Mouse (Mus musculus): Measurements from ENCODE around the gene Sppl2b. TPM values are rescaled to one million over a fixed set of nuclear protein-coding genes. Genes with fewer than 3 reads are reported as not detected.

Gene Sppl2b
- polyA plus RNA-seq, 2 experiments = 40.8 to 86.8 TPM

DNA sequence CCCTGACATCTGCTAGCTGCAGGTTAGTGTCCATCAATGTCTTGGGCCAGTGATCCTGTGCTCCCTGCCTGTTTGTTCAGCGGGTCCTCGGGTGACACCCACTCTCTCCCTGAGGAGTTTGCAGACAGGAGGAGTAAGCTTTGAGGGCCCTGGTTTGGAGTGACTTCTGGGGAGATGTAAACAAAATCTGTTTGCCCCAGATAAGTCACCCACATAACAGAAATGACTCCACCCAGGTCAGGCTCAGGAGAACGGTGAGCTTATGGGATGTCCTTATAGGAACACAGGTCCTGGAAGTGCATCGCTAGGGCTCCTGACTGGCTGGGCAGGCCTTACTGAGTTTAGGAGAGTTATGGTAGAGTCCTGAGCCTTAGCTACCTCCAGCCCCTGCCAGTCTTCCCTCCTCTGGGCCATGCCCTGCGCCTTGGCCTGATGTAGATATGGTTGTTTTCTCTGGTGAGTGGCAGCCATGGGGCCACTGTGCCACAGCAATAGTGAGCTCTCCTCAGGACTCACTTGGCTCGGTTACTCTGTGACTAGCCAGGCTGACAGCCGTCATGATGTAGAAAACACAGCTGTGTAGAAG lies 3.4 kb downstream of the Sppl2b start:
- no peak for TF ChIP-seq POLR2A (IDR thresholded peaks at IDR 0.05; ENCODE audit: borderline replicate concordance, extremely low read depth, insufficient read depth, insufficient read length)
- no peak overlapping the region for H3K4me2 ChIP-seq (replicated peaks; ENCODE audit: low read depth, low read length, severe bottlenecking)
- peak overlapping the region; percentile 36; the same call in 1 of the 2 replicates for H3K9ac ChIP-seq (ENCODE audit: low read depth, low read length, severe bottlenecking)
- H3K4me3 ChIP-seq (replicated peaks; ENCODE audit: low read length) = no peak overlapping the region
- 90% methylated on average over 7 of the region's 7 CpGs for WGBS
- H3K36me3 ChIP-seq (ENCODE audit: control insufficient read depth, insufficient read depth, low read length) = peaks cover 21% of the 10 kb centered on the region
- DNase-seq (ENCODE audit: low spot score) = no peak
- ATAC-seq (ENCODE audit: low FRiP score, low read depth) = no peak
- no peaks in the 10 kb centered on the region for H3K9me3 ChIP-seq (ENCODE audit: control insufficient read depth, low read length)
- no peaks in the 10 kb centered on the region for H3K27me3 ChIP-seq (ENCODE audit: control insufficient read depth, insufficient read depth, low read length)
- peaks cover 20% of the 10 kb centered on the region for H3K4me1 ChIP-seq (ENCODE audit: control insufficient read depth, insufficient read depth, low read length)
- H3K27ac ChIP-seq (replicated peaks; ENCODE audit: low read depth, low read length) = no peak overlapping the region

GRCm38 (mm10) chr10:80862305-80862704 lies 7.2 kb downstream of the Sppl2b start:
- no peak overlapping the region for H3K4me3 ChIP-seq (replicated peaks; ENCODE audit: low read length)
- H3K9ac ChIP-seq (ENCODE audit: low read depth, low read length, severe bottlenecking) = no peak overlapping the region
- H3K4me1 ChIP-seq (ENCODE audit: control insufficient read depth, insufficient read depth, low read length) = no peaks in the 10 kb centered on the region
- DNase-seq (ENCODE audit: low spot score) (no peak), ATAC-seq (ENCODE audit: low FRiP score, low read depth) (no peak)
- WGBS = 87% methylated on average over 5 of the region's 5 CpGs
- H3K27ac ChIP-seq (replicated peaks; ENCODE audit: low read depth, low read length) = no peak overlapping the region
- H3K9me3 ChIP-seq (ENCODE audit: control insufficient read depth, low read length) = no peaks in the 10 kb centered on the region
- H3K36me3 ChIP-seq (ENCODE audit: control insufficient read depth, insufficient read depth, low read length) = peaks cover 54% of the 10 kb centered on the region
- no peaks in the 10 kb centered on the region for H3K27me3 ChIP-seq (ENCODE audit: control insufficient read depth, insufficient read depth, low read length)
- H3K4me2 ChIP-seq (replicated peaks; ENCODE audit: low read depth, low read length, severe bottlenecking) = no peak overlapping the region
- TF ChIP-seq POLR2A (IDR thresholded peaks at IDR 0.05; ENCODE audit: borderline replicate concordance, extremely low read depth, insufficient read depth, insufficient read length) = no peak

DNA sequence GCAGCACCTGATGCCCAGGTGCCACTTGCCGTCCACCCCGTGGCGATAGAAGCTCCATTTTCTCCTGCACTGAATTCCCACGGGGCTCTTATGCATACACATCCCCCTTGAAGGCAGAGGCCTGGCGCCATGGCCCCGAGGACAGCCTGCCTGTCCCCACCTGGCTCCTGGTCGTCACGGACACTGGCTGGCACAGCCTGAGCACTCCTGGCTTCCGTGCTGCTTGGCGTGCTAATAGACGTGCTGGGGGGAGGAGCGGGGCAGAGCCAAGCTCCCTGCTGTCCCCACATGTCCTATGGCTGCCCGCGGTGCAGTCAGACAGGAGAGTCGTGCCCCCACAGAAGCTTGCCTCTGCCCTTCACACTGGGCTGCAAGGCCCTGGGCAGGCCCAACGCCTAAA lies 9.4 kb downstream of the Sppl2b start:
- WGBS = 92% methylated on average over 16 of the region's 16 CpGs
- TF ChIP-seq POLR2A (IDR thresholded peaks at IDR 0.05; ENCODE audit: borderline replicate concordance, extremely low read depth, insufficient read depth, insufficient read length) = no peak
- H3K36me3 ChIP-seq (ENCODE audit: control insufficient read depth, insufficient read depth, low read length) = peaks cover 62% of the 10 kb centered on the region
- H3K9me3 ChIP-seq (ENCODE audit: control insufficient read depth, low read length) = no peaks in the 10 kb centered on the region
- no peak overlapping the region for H3K27ac ChIP-seq (replicated peaks; ENCODE audit: low read depth, low read length)
- no peak for ATAC-seq (ENCODE audit: low FRiP score, low read depth)
- no peaks in the 10 kb centered on the region for H3K27me3 ChIP-seq (ENCODE audit: control insufficient read depth, insufficient read depth, low read length)
- no peak overlapping the region for H3K9ac ChIP-seq (ENCODE audit: low read depth, low read length, severe bottlenecking)
- DNase-seq (ENCODE audit: low spot score) = no peak
- no peak overlapping the region for H3K4me2 ChIP-seq (replicated peaks; ENCODE audit: low read depth, low read length, severe bottlenecking)
- no peak overlapping the region for H3K4me3 ChIP-seq (replicated peaks; ENCODE audit: low read length)
- no peaks in the 10 kb centered on the region for H3K4me1 ChIP-seq (ENCODE audit: control insufficient read depth, insufficient read depth, low read length)

GRCm38 (mm10) chr10:80870993-80871392 lies 15.9 kb downstream of the Sppl2b start:
- 90% methylated on average over 2 of the region's 6 CpGs for WGBS
- no peak for ATAC-seq (ENCODE audit: low FRiP score, low read depth)

GRCm38 (mm10) chr10:80871581-80871980 lies 16.5 kb downstream of the Sppl2b start, which contains the start of gene Tmprss9:
TSS of gene Tmprss9 (plus strand) at chr10:80871848.
- no peaks in the 10 kb centered on the region for H3K27me3 ChIP-seq (ENCODE audit: control insufficient read depth, insufficient read depth, low read length)
- no peak for ATAC-seq (ENCODE audit: low FRiP score, low read depth)
- H3K4me2 ChIP-seq (replicated peaks; ENCODE audit: low read depth, low read length, severe bottlenecking) = no peak within 1 kb of the TSS
- H3K27ac ChIP-seq (replicated peaks; ENCODE audit: low read depth, low read length) = no peak within 1 kb of the TSS
- H3K9me3 ChIP-seq (ENCODE audit: control insufficient read depth, low read length) = no peaks in the 10 kb centered on the region
- 29% methylated on average over 9 of the region's 9 CpGs for WGBS
- TF ChIP-seq POLR2A (IDR thresholded peaks at IDR 0.05; ENCODE audit: borderline replicate concordance, extremely low read depth, insufficient read depth, insufficient read length) = no peak
- no peak within 1 kb of the TSS for H3K4me3 ChIP-seq (replicated peaks; ENCODE audit: low read length)
- peaks cover 15% of the 10 kb centered on the region for H3K36me3 ChIP-seq (ENCODE audit: control insufficient read depth, insufficient read depth, low read length)
- DNase-seq (ENCODE audit: low spot score) = no peak
- no peaks in the 10 kb centered on the region for H3K4me1 ChIP-seq (ENCODE audit: control insufficient read depth, insufficient read depth, low read length)
- H3K9ac ChIP-seq (ENCODE audit: low read depth, low read length, severe bottlenecking) = no peak within 1 kb of the TSS

More at GRCm38 (mm10) chr10:80870993-80871392, 15.9 kb downstream of the Sppl2b start:
- H3K27me3 ChIP-seq (ENCODE audit: control insufficient read depth, insufficient read depth, low read length) = no peaks in the 10 kb centered on the region
- no peak for TF ChIP-seq POLR2A (IDR thresholded peaks at IDR 0.05; ENCODE audit: borderline replicate concordance, extremely low read depth, insufficient read depth, insufficient read length)
- H3K27ac ChIP-seq (replicated peaks; ENCODE audit: low read depth, low read length) = no peak overlapping the region
- H3K9me3 ChIP-seq (ENCODE audit: control insufficient read depth, low read length) = no peaks in the 10 kb centered on the region
- no peak for DNase-seq (ENCODE audit: low spot score)
- peaks cover 19% of the 10 kb centered on the region for H3K36me3 ChIP-seq (ENCODE audit: control insufficient read depth, insufficient read depth, low read length)
- no peak overlapping the region for H3K9ac ChIP-seq (ENCODE audit: low read depth, low read length, severe bottlenecking)
- no peak overlapping the region for H3K4me2 ChIP-seq (replicated peaks; ENCODE audit: low read depth, low read length, severe bottlenecking)
- no peak overlapping the region for H3K4me3 ChIP-seq (replicated peaks; ENCODE audit: low read length)
- no peaks in the 10 kb centered on the region for H3K4me1 ChIP-seq (ENCODE audit: control insufficient read depth, insufficient read depth, low read length)

All from limb, embryonic 14.5 days (tissue).